Mouse (Mus musculus) right cerebral cortex, postnatal 14 days (tissue): ENCODE data around the gene Slc50a1.

ENCODE experiments used
- DNase-seq: peaks from one replicate; pipeline ENCODE4 v3.0.0; 2022

Slc50a1 gene

DNA sequence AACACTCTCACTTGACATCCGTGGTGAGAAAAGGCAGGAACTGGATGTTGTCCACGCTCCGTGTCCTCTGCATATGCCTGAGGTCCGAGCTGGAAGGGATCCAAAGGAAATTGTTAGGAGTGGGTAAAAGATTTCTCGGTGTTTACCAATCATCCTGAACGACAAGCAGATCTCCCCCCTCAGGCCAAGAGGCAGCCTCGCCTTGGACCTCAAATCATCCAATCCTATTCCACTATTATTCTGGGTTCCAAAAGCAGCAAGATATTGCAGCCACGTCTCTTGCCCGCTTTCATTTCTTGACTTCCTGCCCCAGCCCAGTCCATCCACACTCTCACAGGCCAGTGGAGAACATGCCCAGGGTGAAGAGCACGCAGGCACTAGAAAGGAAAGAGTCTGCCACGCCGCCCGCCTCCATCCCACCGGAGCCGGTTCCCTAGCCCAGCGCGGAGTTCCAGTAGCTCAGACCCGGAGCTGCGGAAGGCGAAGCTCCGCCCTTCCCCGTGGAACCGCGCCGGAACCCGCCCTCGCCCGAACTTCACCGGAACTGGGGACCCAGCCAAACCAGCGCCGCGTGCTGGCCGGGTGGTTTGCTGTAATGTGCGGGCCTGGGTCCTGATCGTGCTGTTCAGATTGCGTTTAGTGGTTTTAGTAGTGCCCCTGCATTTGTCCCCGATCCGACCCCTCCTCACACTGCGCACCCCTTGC, at the start of gene Slc50a1:
Gene Slc50a1 (minus strand): TSS at position 520 of the 705 bp plus-strand sequence.
- DNase-seq = peak; percentile 87

DNA sequence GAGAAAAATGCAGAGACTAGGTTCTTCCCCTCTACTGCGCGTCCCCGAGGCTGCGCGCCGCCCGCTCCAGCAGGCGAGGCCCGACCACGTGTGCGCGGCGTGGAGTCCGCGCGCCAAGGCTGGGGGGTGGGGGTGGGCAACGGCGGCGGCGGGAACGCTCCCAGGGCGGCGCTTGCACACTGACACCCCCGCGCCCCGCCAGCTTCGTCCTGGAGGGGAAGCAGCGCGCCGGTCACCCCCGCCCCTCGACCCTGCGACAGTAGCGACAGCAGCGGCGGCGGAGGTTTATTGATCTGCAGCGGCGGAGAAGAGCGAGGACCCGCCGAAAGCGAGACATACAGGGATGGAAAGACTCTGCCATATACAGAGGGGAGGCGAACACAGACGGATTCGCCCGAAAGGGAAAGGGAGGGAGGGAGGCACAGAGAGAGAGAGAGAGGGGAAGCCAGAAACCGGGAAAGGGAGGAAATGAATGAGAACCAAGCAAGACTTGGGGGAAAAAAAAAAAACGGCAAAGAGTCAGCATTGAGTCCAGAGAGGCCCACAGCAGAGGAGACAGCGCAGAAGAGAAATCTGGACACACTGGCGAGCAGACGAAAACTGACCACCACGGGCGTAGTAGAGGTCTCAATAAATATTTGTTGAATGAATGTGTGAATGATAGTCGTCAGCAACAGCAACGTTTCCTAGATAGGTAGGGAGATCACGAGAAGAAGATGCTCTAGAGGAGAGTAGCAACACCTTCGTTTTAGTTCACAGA, 49.4 kb upstream of the Slc50a1 start:
- peak; percentile 66 for DNase-seq

DNA sequence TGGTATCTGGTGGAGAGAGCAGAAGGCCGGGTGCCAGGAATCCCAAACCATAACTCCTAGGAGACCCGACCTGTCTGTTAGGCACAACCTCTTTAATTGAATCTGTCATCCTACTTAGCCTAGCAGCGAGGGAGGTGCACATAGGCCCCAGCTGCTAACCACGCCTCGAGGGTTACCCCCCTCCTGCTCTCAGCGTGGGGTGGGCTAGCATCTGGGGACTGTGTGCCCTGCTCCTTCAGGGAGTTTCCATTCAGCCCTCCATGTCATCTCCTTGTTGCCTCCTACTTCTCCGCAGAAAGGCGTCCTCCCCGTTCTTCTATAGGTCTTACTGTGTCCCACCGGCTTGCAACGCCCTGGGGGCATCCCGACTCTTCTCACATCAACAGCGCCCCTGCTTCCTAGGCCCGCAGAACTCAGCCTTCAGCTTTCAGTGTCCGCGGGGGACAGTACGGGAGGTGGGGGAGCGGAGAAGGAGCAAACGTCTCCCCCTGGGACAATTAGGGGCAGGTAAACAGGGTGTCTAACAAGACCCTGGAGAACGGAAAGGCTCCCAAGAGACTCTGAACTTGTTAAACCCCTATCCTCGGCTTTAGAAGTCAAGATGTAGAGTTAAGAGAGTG, 48.7 kb upstream of the Slc50a1 start:
- DNase-seq = no peak

DNA sequence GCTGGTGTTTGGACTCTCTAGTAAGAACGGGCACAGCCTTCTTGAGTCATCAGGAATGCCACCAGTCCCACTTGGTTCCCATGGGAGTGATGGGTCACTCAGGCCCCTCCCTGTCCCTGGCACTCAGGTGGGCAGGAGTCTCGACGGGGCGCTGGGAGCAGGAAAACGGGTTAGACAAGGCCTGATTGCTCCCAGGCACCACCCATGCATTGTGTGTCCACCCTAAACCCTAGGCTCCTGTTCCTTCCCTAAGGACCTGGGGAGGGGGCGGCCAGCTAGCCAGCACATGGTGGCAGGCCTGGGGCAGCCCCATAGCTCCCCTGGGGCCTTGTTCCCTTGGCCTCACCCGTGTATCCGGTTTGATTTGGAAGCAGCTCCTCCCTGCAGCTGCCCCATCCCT, 47.9 kb upstream of the Slc50a1 start:
- no peak for DNase-seq

DNA sequence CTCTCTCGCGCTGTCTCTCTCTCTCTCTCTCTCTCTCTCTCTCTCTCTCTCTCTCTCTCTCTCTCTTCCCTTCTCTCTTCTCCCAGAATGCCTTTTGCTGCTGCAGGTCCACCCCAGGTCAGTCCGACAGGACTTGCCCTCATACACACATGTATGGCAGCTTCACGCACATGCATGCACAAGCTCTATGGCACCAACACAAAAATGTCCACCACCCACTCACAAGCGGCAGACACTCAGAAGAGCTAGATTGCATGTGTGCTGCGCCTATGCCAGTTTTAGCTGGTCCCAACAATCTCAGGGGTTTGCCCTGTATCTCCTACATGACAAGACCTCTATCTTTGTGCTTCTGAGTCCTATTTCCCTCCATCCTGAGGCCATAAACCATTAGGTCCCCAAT, 46.9 kb upstream of the Slc50a1 start:
- DNase-seq = no peak

DNA sequence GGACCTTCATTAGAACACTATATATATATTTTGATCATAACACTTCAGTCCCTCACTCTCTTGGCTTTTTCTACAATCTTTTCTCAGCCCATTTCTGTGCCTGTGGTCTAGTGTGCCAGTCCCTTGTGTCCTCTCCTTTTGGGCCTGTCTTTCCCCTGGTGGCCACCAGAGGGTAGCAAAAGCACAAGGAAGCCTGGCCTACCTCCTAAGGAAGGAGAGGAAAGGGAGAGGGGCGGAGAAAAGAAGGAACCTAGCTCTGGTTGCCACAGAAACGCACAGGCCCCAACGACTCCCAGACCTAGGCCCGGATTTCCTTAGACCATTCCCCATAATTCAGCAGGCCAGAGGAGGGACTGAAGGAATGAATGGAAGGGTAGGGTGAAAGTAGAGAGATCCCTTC, 46.5 kb upstream of the Slc50a1 start:
- peak; percentile 83 for DNase-seq

DNA sequence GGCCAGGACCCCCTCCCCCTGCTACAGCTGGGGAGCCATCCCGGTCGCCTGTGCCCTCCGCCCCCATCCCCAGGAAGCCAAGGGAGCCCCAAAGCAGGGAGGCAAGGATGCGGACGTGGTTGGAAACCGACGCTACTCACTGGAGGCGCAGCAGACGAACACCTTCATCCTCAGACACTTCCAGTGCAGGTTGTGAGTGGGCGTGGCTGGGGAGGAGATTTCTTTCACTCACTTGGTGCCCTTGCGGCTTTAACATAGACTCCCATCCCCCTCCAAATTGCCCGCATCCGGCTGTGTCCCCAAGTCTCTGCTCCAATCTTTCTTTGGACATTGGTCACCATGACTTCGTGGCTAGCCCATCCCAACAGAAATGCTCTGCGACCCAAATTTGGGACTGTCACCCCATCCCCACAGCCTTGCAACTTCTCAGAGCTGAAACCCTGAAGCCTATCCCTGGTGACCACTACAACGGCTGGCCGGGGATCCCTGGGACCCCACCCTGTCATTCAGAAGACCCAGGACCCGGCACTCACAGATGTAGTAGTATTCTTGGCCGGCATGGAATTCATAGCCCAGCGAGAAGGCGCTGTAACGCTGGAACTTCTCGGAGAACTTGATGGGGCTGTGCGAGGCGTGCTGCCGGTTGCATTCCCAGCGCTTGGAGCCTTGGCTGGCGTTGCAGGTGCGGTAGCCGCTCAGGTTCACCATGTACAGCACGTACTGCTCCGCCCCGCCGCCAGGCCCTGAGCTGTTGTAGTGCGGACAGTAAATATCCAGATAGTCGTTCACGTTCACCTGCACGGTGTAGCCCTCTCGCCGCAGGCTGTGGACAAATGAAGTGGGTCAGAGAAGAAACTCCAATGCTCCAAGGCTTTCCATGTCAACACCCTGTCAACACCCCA, 45.8 kb upstream of the Slc50a1 start:
- DNase-seq = no peak

DNA sequence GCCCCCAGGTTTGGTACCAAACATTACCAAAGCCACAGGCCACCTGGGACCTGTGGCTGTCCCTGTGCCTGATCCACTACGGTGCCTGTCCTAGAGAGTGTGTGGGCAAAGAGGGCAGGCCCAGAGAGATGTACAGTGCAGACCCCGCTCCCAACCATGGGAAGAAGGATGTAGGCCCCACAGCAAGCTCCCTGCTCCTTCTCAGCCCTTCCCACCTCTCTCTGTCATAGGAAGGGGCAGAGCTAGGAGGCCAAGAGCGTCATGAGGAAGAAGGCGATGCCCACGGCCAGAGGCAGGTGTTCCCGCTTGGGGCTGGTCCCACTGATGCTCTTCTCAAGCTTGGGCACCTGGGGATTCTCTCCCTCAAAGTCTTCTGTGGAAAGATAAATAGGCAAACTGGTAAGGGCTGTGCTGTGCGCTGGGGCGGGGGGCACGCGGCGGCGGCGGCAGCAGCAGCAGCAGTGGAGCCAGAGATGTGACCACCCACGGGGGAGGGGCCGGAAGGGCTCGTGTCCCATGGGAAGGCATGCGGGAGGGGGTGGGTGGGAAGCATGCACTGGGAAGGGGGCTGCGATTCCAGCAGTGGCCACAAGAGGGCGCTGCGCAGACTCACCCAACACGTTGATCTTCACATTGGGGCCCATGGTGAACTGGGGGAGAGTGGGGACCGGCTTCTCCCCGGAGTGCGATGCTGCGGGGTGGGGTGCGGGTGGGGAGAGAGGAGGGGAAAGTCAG, 45.0 kb upstream of the Slc50a1 start:
- DNase-seq = peak; percentile 85

DNA sequence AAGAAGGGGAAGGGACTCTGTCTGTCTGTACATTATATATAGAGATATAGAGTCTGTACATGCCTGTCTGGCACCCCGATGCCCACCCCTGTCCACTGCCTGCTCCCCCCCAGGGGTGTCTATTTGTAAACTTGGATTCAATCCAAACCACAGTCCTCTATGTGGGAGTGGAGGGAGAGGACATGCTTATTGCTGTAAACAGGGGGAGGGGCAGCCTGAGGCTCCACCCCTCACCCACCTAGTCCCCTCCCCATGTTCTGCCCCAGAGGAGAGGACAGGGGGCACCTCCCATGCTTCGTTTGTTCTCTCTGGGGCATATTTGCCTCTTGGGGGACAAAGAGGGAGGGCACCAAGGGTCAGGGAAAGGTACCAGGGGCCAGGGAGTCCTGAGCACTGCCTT, 44.4 kb upstream of the Slc50a1 start:
- DNase-seq = no peak

DNA sequence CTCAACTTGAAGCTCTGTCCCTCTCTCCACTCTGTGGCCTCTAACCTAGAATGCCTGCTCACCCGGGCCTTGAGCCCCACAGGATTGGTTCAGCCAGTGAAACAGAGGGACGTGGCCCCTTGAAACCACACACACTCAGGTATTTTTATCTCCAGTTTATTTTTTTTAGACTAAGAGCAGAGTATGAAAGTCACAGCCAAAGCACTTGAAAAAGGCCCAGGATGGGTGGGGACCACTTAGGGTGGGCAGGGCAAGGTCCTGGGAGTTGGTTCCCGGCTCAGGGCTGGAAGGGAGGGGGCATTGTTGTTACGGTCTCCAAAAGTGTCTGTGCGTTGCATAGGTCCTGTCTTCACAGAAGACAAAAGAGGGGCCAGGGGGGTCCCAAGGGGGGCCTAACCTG, 44.0 kb upstream of the Slc50a1 start:
- no peak for DNase-seq

DNA sequence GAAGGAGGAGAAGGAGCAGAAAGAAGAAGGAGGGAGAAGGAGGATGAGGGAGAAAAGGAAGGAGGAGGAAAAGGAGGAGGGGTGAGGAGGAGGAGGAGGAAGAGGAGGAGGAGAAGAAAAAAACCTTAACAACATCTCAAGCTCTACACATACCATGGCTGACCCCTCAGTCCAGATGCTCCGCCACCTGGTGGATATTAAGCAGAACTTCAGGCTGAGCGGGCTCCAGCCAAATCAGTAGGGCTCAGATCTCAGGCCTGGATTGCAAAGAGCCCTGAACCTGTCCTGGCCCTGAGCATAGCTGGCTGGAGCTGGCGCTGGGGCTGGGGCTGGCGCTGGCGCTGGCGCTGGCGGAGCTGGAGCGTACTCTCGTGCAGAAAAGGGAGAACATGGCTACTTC, 37.7 kb upstream of the Slc50a1 start:
- DNase-seq = no peak

DNA sequence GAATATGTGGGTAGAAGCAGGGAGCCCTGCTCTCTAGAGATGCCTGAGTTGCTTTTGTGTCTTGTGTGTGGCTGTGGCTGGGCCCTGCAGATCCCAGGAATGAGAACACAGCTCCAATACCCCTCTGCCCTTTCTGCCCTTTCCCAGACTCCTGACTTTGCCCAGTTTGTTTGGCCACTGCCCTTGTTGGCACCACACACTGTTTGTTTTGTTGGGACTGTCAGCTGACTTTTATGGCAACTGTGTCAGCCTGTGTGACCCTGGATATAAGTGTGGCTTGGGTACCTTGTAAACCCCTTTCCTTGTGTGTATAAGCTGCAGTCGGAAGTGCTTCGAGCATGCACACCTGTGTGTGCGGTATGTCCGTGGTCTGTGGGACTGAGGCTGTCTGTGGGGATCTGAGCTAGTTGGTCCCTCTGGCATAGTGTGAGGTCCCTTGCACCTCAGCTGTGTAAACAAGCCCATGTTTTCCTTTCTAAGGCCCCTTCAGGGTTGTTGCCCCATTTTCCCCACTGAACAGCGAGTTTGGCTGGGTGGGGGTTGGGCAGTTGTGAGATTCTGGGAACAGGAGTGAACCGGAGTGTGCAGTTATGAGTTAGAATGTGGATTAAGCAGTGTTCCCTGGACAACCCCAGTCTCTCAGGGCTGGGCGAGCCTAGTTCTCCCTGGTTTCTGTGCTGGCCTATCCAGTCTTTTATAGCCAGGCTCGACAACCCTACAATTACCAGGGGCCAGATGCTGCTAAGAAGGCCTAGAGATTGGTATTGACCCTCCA, 35.4 kb upstream of the Slc50a1 start:
- DNase-seq = no peak

DNA sequence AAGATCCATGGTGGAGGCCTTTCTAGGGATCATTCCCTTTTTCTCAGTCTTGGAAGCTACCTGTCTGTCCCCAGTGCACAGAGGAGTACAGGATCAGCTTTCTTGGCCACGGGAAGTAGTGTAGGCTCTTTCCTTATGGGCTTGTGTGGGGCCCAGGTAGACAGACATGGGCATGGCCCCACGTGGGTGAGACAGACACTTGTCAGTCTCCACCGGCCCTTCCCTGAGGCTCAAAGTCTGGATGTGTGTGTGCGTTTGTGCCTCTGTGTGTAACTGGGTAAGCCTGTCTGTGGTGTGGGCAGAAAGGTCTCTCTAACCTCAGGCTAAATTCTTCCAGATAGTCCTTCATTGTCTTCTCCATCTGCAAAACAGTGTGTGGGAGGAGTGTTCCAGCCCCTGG, 34.7 kb upstream of the Slc50a1 start:
- DNase-seq = no peak

DNA sequence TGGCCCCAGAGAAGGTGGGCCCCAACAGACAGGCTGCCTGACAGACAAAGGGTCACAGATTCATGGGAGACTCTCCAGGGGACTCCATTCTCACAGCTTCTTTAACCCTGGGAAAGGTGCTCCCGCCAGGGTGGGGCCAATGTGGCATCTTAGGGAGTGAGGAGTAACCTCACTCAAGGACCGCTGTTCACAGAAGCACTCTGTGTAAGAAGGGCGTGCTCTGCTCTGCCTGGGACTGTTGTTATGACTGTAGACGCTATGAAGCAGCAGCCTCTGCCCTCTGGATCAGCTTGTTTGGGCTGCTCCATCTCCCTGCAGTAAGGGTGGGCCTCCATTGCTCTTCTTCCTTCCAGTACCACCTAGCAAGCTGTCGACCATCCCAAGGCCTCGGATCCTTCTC, 34.1 kb upstream of the Slc50a1 start:
- no peak for DNase-seq

DNA sequence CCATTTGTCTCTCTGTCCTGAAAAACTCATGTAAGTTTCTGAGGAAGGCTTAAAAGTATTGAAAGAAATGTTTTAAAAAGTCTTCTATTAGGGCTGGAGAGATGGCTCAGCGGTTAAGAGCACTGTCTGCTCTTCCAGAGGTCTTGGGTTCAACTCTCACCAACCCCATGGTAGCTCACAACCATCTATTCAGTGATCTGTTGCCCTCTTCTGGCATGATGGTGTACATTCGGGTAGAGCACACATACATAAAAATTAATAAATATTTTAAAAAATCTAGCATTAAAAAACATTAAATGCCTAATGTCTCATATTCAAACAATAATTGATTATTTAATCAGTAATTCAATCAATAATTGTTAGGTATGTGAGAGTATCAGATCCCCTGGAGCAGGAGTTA, 30.1 kb upstream of the Slc50a1 start:
- DNase-seq = no peak

DNA sequence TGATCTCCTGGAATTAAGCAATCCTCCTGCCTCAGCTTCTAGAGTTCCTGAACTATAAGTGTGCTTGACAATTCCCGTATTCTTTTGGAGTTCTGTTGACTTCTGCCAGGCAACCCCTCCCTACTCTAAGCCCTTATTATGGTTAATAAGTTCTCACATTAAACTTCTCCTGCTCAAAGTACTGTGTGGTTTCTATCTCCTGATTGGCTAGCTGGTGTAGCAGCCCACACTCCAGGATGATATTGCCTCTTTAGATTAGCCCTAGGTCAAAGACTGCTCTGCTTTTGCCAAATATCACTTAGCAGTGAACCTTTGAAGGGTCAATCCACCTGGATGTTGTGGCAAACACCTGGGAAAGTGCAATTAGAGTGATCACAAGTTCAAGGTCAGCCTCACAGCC, 29.7 kb upstream of the Slc50a1 start:
- no peak for DNase-seq

DNA sequence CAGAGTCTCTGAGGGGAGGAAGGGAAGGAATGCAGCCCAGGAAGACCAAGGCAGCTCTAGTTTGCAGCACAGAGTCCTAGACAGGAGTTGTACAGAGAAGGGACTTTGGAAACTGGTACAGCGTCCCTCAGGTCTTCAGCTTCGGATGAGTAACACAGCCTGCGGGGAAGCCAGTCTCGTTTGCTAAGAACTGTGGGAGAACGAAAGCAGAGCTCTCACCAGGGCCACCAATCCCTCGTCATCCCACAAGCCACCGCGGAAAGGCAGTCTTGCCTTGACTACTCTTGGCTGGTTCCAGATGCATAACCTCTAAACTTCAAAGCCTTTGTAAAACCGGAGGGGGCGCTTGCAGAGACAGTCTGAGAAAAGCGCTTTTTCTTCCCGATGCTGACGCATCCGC, 29.1 kb upstream of the Slc50a1 start:
- DNase-seq = no peak

DNA sequence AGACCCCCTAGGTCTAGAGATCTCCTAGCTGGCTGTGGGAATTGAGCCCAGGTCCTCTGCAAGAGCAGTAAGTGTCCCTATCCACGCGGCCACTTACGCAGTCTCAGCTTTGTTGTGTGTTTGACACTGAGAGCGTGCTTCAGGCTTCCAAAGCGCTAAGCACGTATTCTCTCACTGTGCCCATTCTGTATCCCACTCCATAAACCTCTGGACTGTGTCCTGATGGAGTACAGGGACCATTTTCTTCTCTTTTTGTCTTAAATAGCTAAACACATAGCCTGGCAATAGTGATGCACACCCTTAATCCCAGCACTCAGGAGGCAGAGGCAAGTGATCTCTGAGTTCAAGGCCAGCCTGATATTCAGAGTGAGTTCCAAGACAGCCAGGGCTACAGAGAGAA, 28.5 kb upstream of the Slc50a1 start:
- no peak for DNase-seq

DNA sequence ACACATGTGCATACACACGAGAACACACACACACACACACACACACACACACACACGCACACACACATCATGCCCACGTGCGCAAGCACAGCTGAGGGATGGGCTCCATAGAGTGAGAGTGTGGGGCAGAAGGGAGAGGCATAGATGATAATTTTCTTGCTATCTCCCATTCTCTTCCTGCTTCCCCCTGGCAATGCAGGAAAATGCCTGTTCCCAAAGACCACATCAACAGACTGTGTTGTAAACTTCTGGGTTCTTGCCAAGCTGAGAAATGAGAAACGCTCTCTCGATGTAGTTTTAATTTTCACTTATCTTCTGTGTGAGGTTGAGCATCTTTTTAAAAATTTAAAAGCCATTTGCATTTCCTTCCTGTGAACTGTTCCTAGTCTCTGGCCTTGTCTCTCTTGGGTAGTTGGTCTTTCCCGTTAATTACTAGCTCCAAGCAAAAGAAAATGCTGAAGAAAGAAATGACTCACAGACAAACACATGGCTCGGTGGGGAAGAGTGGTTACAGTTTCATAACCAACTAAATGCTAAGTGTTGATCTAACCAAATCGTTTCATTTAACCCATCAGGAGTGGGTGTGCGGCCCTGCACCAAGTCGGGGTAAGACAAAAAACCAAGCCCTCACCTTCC, 26.5 kb upstream of the Slc50a1 start:
- DNase-seq = no peak

DNA sequence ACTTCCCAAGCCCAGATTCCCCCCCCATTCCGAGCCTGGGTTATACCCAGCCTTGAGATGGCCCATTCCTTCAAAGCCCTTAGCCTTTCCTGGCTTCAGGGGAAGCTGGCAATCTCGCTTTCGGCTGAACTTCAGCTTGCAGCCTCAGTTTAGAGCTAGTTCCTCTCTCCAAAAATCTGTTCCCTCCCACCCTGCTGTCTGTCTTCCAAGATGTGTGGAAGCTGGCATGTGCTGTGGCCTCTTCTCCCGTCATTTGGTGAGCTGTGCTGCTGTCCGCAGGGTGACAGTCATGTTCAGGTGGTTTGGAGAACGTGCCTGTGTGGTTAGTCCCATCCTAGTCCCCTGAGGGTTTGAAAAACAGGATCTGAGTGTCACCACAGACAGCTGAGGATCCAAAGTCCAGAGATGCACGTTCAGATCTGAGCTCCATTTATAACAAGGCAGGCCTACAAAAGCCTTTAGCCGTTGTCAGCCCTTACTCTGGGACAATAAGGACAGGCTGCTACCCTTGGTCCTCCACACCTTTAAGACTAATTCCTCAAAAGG, 25.4 kb upstream of the Slc50a1 start:
- DNase-seq = no peak

DNA sequence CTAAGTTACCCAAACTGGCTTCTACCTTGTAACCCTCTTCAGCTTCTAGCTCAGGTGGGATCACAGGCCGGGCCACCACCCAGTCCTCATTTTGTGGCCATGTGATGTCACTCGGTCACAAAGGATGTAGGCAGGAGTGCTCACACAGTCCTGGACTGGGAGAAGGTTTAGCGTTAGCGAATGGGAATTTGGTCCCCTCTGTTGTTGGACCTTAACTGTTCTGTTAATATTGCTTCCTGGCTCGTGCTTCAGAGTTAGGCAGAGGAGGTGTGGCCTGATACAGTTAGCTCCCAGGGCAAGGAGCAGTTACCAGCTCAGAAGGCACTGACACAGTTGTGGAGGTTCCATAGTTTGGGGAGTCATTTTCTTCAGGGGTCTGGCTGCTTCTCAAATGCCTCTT, 23.8 kb upstream of the Slc50a1 start:
- DNase-seq = no peak
